Mouse (Mus musculus) forebrain, embryonic 14.5 days (tissue): ENCODE measurements at regions not wholly inside any gene's neighbourhood (a gene's known extent, or its start where the extent isn't known, plus 50 kb on each side); places are given as distances from the start of the nearest gene placed in this dataset.
A peak's percentile ranks its signal among the peaks of the same experiment; 100 is the strongest.

ENCODE experiments used
- ATAC-seq: fragments of 200-750 bp; cut with Nextera tagmentation; 2 replicates; pipeline ENCODE4 v1.8.0; 2017; ENCODE audit warnings: mild to moderate bottlenecking, moderate library complexity
- DNase-seq: peaks from one replicate; pipeline ENCODE4 v3.0.0-alpha.2; 2015; ENCODE audit warnings: low spot score
- H3K27ac ChIP-seq: fragments of 300-500 bp; sonication (generic); 2 replicates; pipeline ENCODE4 v1.5.1; 2014; ENCODE audit warnings: low read depth, mild to moderate bottlenecking, control low read depth, low read length, moderate library complexity
- H3K27me3 ChIP-seq: fragments of 300-500 bp; sonication (generic); replicated peaks from 2 replicates; pipeline ENCODE4 v1.6.1; 2014; ENCODE audit warnings: low read length, control low read depth, mixed read lengths; ENCODE audit not compliant: control insufficient read depth, insufficient read depth
- H3K36me3 ChIP-seq: fragments of 300-500 bp; sonication (generic); 2 replicates; pipeline ENCODE4 v1.6.1; 2014; ENCODE audit warnings: low read length, control low read depth; ENCODE audit not compliant: control insufficient read depth, insufficient read depth
- H3K4me1 ChIP-seq: fragments of 300-500 bp; sonication (generic); 2 replicates; pipeline ENCODE4 v1.6.1; 2014; ENCODE audit warnings: antibody characterized with exemption, low read length, control low read depth; ENCODE audit not compliant: control insufficient read depth, insufficient read depth
- H3K4me2 ChIP-seq: fragments of 300-500 bp; sonication (generic); 2 replicates; pipeline ENCODE4 v1.6.1; 2014; ENCODE audit warnings: mild to moderate bottlenecking, control low read depth, low read length
- H3K4me3 ChIP-seq: fragments of 300-500 bp; sonication (generic); 2 replicates; pipeline ENCODE4 v1.5.1; 2014; ENCODE audit warnings: low read depth, low read length, control low read depth
- H3K9ac ChIP-seq: fragments of 300-500 bp; sonication (generic); 2 replicates; pipeline ENCODE4 v1.6.1; 2014; ENCODE audit warnings: mild to moderate bottlenecking, low read length, control low read depth, moderate library complexity
- H3K9me3 ChIP-seq: fragments of 300-500 bp; sonication (generic); replicated peaks from 2 replicates; pipeline ENCODE4 v1.6.1; 2016; ENCODE audit warnings: low read length, control low read depth, mixed read lengths; ENCODE audit not compliant: control insufficient read depth
- WGBS: fragments of 180-500 bp; shearing (Covaris S2); extraction: QIAGEN DNeasy Blood & Tissue Kit; methylation state at CpG from one replicate; pipeline ENCODE4 v1.1.7; 2014; 5-methylcytosine and 5-hydroxymethylcytosine counted together

DNA sequence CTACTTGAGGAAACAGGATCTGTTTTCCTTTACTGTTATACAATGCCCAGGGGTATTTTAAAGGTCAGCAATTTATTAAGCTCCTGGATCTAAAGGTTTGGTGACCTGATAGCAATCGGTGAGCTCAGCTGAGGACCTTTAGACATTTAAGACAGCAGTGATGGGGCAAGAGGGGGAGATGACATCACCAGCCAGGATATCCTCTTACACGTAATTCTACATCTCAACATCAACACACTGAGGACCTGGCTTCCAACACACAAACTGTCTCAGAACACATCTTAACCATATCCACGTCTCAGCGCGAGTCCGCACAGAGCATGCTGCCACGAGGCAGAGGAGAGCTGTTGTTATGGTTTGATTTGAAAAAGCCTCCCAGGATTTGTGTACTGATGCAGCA lies 69.2 kb downstream of the Nhlrc3 start:
- Histone ChIP-seq H3K9me3 (no peaks in the 10 kb centered on the region), H3K27me3 (no peaks in the 10 kb centered on the region), H3K4me3 (no peak overlapping the region), H3K4me2 (no peak overlapping the region), H3K27ac (no peak overlapping the region), H3K4me1 (no peaks in the 10 kb centered on the region), H3K36me3 (no peaks in the 10 kb centered on the region), H3K9ac (no peak overlapping the region)
- WGBS: 89% methylated on average over 7 of the region's 7 CpGs
- no peak for DNase-seq
- ATAC-seq: no peak

- Histone ChIP-seq H3K4me1 (peaks cover 11% of the 10 kb centered on the region; the same call in 1 of the 2 replicates), H3K27me3 (no peaks in the 10 kb centered on the region), H3K4me2 (no peak overlapping the region), H3K4me3 (no peak overlapping the region), H3K27ac (no peak overlapping the region), H3K9me3 (no peaks in the 10 kb centered on the region), H3K36me3 (no peaks in the 10 kb centered on the region), H3K9ac (no peak overlapping the region)
- ATAC-seq (no peak), DNase-seq (no peak)
- WGBS: 59% methylated on average over 14 of the region's 14 CpGs
Observed at GRCm38 (mm10) chr3:53381704-53382581, 81.2 kb downstream of the Nhlrc3 start.

DNA sequence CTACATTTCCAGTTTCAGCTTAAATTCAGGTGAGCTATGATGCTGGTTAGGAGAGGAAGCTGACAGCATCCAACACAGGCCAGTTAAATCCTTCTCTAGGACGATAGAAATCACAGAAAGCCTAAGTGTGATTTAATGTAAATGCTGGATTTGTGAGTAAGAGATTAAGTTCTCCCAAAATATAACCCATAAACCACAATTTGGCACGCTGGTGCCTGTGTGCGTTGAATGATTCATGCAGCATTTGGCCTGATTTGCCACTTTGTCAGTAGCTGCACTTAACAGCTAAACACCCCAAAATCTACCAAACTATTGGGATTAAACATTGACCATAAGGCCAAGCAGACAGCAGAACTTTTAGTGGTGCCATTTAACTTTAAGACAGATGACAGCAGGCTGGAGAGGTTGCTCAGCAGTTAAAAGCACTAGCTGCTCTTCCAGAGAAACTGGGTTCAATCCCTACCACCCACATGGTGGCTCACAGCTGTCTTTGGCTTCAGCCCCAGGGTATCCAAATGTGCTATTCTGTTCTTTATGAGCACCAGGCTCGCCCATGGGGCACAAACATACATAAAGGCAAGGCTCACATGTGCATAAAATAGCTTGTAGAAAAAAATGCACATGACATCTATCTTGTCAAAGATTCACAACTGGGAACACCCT lies 83.5 kb downstream of the Nhlrc3 start:
- 61% methylated on average over 4 of the region's 4 CpGs for WGBS

DNA sequence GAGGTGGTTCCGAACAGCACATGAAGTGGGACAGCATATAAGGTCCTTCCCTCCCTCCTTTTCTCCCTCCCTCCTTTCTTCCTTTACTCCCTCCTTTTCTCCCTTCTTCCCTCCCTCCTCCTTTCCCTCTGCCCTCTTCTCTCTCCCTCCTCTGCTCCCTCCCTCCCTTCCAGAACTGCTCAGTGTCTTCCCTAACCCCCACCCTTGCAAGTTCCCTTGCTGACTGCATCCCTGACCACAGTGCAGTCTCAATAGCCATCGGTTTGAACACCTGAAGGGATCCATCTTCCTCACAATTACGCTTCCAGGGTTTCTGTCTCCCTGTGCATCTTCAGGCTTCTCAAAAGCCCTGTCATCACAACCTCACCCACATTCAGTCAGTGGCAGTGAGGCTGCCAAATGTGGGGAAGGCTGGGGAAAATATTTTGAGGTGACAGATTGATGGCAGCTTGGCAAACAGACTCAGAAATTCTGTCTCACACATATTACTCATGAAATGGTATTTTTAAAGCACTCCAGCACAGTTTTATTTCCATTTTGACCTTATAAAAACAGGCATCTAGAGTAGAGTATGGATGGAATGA lies 86.2 kb downstream of the Nhlrc3 start:
- 76% methylated on average over 3 of the region's 3 CpGs for WGBS

More for the DNA sequence above, 83.5 kb downstream of the Nhlrc3 start:
- Histone ChIP-seq H3K36me3 (no peaks in the 10 kb centered on the region), H3K9me3 (no peaks in the 10 kb centered on the region), H3K4me1 (peaks cover 12% of the 10 kb centered on the region; the same call in 1 of the 2 replicates), H3K27me3 (no peaks in the 10 kb centered on the region), H3K4me3 (no peak overlapping the region), H3K9ac (no peak overlapping the region), H3K27ac (no peak overlapping the region), H3K4me2 (no peak overlapping the region)
- DNase-seq (peak; percentile 14), ATAC-seq (no peak)

GRCm38 (mm10) chr3:53372887-53373286 lies 90.2 kb downstream of the Nhlrc3 start:
- DNase-seq (peak; percentile 78), ATAC-seq (peak; percentile 72)
- no peaks in the 10 kb centered on the region for H3K36me3 ChIP-seq
- H3K4me1 ChIP-seq: peaks cover 15% of the 10 kb centered on the region
- peaks cover 6% of the 10 kb centered on the region; the same call in 1 of the 2 replicates for H3K9me3 ChIP-seq
- no peaks in the 10 kb centered on the region for H3K27me3 ChIP-seq
- H3K27ac ChIP-seq: no peak overlapping the region
- H3K9ac ChIP-seq: no peak overlapping the region
- no peak overlapping the region for H3K4me3 ChIP-seq
- H3K4me2 ChIP-seq: no peak overlapping the region
- 14% methylated on average over 7 of the region's 7 CpGs for WGBS

More for the DNA sequence above, 86.2 kb downstream of the Nhlrc3 start:
- Histone ChIP-seq H3K9me3 (no peaks in the 10 kb centered on the region), H3K27me3 (no peaks in the 10 kb centered on the region), H3K27ac (0 out of 2 replicates have a peak overlapping the region, but pooled peaks have one; percentile 44), H3K9ac (no peak overlapping the region), H3K4me2 (no peak overlapping the region), H3K4me3 (no peak overlapping the region), H3K4me1 (peaks cover 18% of the 10 kb centered on the region), H3K36me3 (no peaks in the 10 kb centered on the region)
- DNase-seq (peak; percentile 72), ATAC-seq (peak; percentile 65; the same call in 1 of the 2 replicates)

DNA sequence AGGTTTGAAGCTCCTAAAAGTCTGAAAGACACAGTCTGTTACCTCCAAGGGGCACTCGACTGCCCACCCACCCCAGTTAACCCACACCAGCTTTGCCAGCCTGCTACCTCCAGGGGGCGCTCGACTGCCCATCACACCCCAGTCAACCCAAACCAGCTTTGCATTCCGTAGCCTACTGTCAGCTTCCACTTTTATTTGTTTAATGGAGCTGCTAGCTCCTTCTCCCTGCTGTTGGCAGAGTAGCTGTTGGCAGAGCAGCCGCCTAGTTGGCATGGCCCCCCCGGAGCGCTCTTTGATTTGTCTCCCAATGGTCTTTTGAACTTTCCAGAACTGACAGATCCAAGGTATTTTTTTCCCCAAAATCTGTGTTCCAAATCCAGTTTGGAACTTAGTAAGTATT lies 91.2 kb downstream of the Nhlrc3 start:
- Histone ChIP-seq H3K4me1 (peaks cover 7% of the 10 kb centered on the region), H3K27me3 (no peaks in the 10 kb centered on the region), H3K27ac (no peak overlapping the region), H3K9ac (no peak overlapping the region), H3K4me2 (no peak overlapping the region), H3K9me3 (peaks cover 6% of the 10 kb centered on the region; the same call in 1 of the 2 replicates), H3K4me3 (no peak overlapping the region), H3K36me3 (no peaks in the 10 kb centered on the region)
- no peak for ATAC-seq
- 60% methylated on average over 7 of the region's 7 CpGs for WGBS
- no peak for DNase-seq

GRCm38 (mm10) chr3:53361202-53361601 lies 101.9 kb downstream of the Nhlrc3 start:
- ATAC-seq (no peak), DNase-seq (no peak)
- no peaks in the 10 kb centered on the region for H3K27me3 ChIP-seq
- H3K9ac ChIP-seq: no peak overlapping the region
- H3K9me3 ChIP-seq: no peaks in the 10 kb centered on the region; the same call in 1 of the 2 replicates
- no peaks in the 10 kb centered on the region for H3K36me3 ChIP-seq
- WGBS: 87% methylated on average over 4 of the region's 4 CpGs
- no peak overlapping the region for H3K4me3 ChIP-seq
- no peak overlapping the region for H3K27ac ChIP-seq
- no peak overlapping the region for H3K4me2 ChIP-seq
- no peaks in the 10 kb centered on the region for H3K4me1 ChIP-seq

DNA sequence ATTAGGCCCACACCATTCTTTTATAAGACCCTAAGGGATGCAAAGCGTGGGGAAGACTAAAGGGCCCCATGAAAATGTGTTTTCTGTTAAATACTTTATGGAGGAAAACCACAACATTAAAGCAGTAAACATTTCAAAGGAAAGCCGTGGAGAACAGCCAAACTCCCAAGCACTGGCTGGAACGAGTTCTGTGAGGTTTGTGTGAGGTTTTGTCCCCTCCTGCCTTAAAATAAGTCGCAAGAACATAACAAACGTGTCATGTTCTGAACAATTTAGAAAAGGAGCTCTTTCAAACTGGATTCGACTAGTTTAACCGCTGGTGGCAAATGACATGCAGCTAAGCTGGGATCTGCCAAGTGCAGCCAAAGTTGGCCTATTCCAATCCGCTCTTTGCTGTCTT lies 109.4 kb downstream of the Nhlrc3 start:
- 41% methylated on average over 8 of the region's 8 CpGs for WGBS
- Histone ChIP-seq H3K4me2 (no peak overlapping the region), H3K36me3 (no peaks in the 10 kb centered on the region), H3K4me1 (no peaks in the 10 kb centered on the region), H3K27me3 (no peaks in the 10 kb centered on the region), H3K4me3 (no peak overlapping the region), H3K9me3 (no peaks in the 10 kb centered on the region; the same call in 1 of the 2 replicates), H3K27ac (no peak overlapping the region), H3K9ac (no peak overlapping the region)
- ATAC-seq (no peak), DNase-seq (peak; percentile 49)
